Mouse (Mus musculus) urinary bladder, postnatal 36 days (tissue): ENCODE results near the gene Flrt2.
A peak's percentile ranks its signal among the peaks of the same experiment; 100 is the strongest.
"Not testable (repeated sequence)": the region's sequence is repeated elsewhere in the genome, so short reads cannot be mapped to it uniquely, and the experiment has no call there.

ENCODE experiments used
- DNase-seq, 2 experiments: peaks; one replicate each; pipeline ENCODE4 v3.0.0; 2022; ENCODE audit warnings: low spot score in 2 of 2, mixed read lengths in 1 of 2

The Flrt2 gene

GRCm38 (mm10) chr12:95691961-95692767, at the start of gene Flrt2:
Flrt2 (plus strand) TSS chr12:95692226.
- no peak for DNase-seq

DNA sequence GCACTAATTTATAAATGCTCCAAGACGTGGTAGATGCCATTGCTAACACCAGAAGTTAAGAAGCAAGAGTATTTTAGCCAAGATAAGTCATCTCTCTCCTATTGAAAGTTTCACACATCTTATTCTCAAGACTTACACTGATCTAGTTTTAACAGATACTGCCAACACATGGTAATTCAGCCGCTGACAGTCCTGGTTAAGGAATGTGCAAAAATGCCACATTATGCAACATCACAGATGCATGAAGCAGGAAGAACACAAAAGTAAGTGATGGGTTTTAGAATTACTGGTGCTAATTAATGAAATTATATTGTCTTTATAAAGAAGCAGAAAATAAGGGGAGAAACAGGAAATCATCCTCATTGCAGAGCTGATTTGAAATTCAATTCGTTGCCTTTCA, 49.8 kb upstream of the Flrt2 start:
- DNase-seq = no peak

DNA sequence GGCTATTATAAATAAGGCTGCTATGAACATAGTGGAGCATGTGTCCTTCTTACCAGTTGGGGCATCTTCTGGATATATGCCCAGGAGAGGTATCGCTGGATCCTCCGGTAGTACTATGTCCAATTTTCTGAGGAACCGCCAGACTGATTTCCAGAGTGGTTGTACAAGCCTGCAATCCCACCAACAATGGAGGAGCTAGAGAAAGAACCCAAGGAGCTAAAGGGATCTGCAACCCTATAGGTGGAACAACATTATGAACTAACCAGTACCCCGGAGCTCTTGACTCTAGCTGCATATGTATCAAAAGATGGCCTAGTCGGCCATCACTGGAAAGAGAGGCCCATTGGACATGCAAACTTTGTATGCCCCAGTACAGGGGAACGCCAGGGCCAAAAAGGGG, 44.8 kb upstream of the Flrt2 start:
- DNase-seq = not testable (repeated sequence)

- no peak for DNase-seq
Measured at GRCm38 (mm10) chr12:95652172-95653156, 39.6 kb upstream of the Flrt2 start.

DNA sequence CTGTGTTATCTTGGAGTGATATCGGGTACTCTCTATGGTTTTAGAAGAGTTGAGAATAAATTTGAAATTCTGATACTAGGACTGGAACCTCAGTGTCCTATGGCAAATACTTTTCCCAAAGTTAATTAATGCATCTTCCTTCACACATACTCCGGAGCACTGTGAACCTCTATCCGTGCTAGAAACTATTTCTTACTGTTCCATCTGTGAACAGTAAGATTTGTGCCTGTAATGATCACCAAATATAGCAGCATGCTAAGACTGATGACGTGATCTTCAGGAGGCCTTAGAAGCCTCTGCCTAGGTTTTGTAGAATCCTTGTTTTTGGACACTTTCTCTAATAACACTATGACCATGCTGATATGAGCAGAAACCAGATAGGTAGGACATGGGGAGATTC, 35.4 kb upstream of the Flrt2 start:
- no peak for DNase-seq

DNA sequence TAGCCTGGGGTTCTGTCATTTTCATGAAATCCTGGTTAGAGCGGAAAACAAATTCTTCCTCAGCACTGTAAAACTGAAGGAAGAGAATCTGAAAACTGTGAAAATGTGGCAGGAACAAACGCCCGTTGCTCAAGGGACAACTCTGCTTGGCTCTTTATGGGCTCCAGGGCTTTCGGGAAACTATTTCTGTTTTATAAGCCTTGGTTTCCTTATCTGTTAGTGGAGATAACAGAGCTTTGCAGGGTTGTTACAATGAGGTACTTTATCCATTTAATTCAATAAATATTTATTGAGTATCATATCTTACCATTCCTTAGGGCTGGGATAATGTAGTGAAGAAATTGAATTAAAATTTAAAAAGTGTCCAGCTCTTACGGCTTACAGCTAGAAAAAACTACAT, 24.7 kb upstream of the Flrt2 start:
- no peak for DNase-seq

GRCm38 (mm10) chr12:95675711-95676110, 16.3 kb upstream of the Flrt2 start:
- no peak for DNase-seq

DNA sequence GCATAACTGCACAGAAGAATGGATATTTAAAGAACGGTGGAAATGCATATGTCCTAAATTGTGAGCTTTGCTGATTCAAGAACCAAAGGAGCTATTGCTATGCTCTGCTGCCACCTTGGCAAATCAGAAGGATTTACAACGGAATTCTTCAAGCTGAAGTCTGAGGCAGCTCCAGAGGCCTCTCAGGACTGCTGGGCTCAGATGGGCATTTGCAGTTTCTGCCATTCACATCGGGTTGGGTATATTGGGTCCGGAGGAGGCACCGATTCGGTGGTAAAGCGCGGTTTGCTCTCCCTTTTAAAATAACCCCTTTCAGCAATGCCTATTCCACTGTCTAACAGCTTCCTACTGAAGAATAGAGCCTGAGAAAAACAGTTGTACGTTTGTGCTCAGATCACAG, 1.2 kb upstream of the Flrt2 start:
- no peak for DNase-seq

DNA sequence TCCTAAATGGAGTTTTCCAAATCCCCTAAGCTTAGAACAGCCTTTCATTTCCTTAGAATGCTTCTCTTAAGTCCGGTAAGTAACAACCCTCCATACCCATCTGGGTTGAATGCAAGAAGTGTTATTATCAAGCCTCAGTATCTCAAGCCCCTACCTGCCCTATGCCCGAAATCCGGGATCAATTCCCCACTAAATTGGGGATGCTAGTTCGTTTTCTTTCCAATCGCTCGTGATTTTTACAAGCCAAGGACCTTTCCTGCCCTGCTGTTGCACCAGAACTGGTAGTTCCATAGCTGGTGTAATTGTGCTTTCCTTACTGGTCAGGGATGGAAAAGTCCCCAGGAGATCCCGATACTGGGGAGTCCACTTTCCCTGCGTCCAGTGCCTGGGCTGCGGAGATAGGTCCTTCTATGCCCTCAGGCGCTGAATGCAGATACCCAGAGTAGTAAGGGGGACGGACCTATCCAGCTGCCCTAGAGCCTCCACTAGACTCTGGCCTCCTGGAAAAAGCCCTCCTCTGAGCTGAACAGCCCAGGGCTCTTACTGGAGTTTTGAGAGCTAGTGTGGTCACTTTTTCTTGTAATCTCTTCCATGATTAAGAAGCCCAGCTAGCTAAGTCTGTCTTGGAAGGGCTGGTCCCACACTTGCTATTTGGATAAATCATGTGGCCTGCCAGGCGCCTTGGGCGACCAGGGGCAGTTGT, 1.1 kb downstream of the Flrt2 start:
- no peak for DNase-seq

DNA sequence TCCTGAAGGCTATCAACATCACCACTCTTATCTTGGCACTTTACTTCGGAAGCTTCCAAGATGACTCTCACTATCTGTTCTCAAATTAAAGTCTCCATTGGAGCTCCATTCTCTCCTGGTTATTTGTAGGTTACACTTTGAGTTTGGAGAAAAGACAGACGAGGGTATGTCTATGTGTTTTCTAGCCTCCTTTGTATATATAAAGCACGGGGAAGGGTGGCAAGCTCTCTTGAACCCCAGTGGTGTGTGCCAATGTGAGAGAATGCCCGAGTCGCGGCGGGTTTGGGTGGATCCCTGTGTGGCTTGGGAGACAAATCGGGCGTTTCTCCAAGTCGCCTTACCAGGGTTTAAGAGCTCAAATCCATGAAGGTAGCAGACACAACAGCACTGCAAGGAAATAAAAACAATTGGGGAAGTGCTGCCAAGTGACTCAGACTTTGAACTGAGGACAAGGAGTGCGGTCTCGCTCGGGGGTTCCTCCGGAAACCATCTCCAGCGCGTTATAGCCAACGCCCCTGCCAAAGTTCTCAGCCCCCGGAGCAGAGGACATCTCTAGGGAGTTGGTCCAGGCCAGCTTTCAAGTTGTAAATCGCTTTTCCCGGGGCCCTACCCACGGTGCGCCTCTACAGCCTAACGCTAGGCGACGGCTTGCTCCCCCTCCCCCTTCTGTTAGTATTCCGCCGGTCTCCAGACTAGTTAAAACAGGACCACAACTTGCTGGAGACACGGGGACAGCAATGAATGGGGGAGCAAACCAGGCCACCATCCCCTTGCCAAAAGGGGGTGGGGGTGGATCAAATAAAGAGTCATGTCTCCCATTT, 1.8 kb downstream of the Flrt2 start:
- DNase-seq = peak; percentile 43 to 55

- no peak for DNase-seq
Measured at GRCm38 (mm10) chr12:95694507-95694906, 2.5 kb downstream of the Flrt2 start.

- peak; percentile 34 to 62 for DNase-seq
Measured at GRCm38 (mm10) chr12:95694991-95695833, 3.2 kb downstream of the Flrt2 start.

GRCm38 (mm10) chr12:95695834-95696521, 4.0 kb downstream of the Flrt2 start:
- no peak for DNase-seq

- DNase-seq = no peak
Measured at GRCm38 (mm10) chr12:95696522-95697025, 4.5 kb downstream of the Flrt2 start.

DNA sequence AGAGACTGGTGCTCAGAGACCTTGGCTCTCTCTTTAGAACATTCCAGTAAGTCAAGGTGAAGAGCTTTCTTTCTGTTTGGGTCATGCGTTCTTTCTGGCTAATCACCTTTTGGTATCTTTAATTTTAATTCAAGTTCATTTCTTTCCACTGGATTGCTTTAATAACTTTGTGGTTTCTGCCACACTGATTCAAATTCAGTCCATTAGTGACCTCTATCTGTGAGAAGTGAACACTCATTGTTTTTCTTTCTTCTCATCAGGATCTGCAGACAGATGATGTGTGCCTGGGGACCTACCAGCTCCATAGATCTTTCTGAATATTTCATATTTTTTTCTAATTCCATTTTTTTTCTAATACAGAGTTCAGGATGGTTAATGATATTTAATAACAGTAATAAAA, 6.5 kb downstream of the Flrt2 start:
- no peak for DNase-seq

- no peak for DNase-seq
Measured at GRCm38 (mm10) chr12:95700746-95701145, 8.7 kb downstream of the Flrt2 start.

- DNase-seq = no peak
Measured at GRCm38 (mm10) chr12:95701580-95701979, 9.6 kb downstream of the Flrt2 start.

DNA sequence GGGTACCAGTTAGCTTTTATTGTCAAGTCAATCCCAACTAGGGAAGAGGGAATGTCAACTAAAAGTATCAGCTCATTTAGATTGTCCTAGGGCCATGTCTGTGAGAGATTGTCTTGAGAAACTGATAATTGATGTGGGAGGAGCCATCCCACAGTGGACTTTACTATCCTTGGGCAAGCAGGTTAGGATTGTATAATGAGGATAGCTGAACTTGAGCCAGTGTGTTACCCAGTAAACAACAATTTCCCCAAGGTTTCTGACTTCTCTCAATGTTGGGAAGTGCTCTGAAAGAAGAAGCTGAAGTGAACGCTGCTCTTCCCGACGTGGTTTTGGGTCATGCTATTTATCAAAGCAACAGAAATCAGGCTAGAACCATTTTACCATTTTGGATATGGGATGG, 13.0 kb downstream of the Flrt2 start:
- DNase-seq = no peak

GRCm38 (mm10) chr12:95723265-95723664, 31.2 kb downstream of the Flrt2 start:
- no peak for DNase-seq
